Mouse (Mus musculus) limb, embryonic 11.5 days (tissue): ENCODE results near the gene Tmem45b. TPM values are rescaled to one million over a fixed set of nuclear protein-coding genes. Genes with fewer than 3 reads are reported as not detected.

Experiments
- ATAC-seq: fragments of 200-750 bp; cut with Nextera tagmentation; 2 replicates; pipeline ENCODE4 v1.8.0; 2017; ENCODE audit warnings: low read depth; ENCODE audit not compliant: insufficient number of reproducible peaks, low FRiP score, low TSS enrichment
- DNase-seq: peaks from one replicate; pipeline ENCODE4 v3.0.0-alpha.2; 2015; ENCODE audit warnings: low spot score
- H3K27ac ChIP-seq: fragments of 300-500 bp; sonication (generic); replicated peaks from 2 replicates; pipeline ENCODE4 v1.5.1; 2014; ENCODE audit warnings: low read depth, mild to moderate bottlenecking, low read length
- H3K27me3 ChIP-seq: fragments of 300-500 bp; sonication (generic); 2 replicates; pipeline ENCODE4 v1.6.1; 2014; ENCODE audit warnings: mild to moderate bottlenecking, low read length, mixed read lengths; ENCODE audit not compliant: control insufficient read depth, insufficient read depth
- H3K36me3 ChIP-seq: fragments of 300-500 bp; sonication (generic); 2 replicates; pipeline ENCODE4 v1.6.1; 2014; ENCODE audit warnings: mild to moderate bottlenecking, low read length, moderate library complexity, mixed read lengths; ENCODE audit not compliant: control insufficient read depth, insufficient read depth
- H3K4me1 ChIP-seq: fragments of 300-500 bp; sonication (generic); 2 replicates; pipeline ENCODE4 v1.6.1; 2014; ENCODE audit warnings: low read length, mixed read lengths; ENCODE audit not compliant: control insufficient read depth, insufficient read depth
- H3K4me2 ChIP-seq: fragments of 300-500 bp; sonication (generic); 2 replicates; pipeline ENCODE4 v1.6.1; 2014; ENCODE audit warnings: low read depth, mild to moderate bottlenecking, moderate library complexity; ENCODE audit not compliant: severe bottlenecking
- H3K4me3 ChIP-seq: fragments of 300-500 bp; sonication (generic); 2 replicates; pipeline ENCODE4 v1.5.1; 2014; ENCODE audit warnings: low read depth, low read length
- H3K9ac ChIP-seq: fragments of 300-500 bp; sonication (generic); 2 replicates; pipeline ENCODE4 v1.6.1; 2014; ENCODE audit warnings: mild to moderate bottlenecking, low read length
- H3K9me3 ChIP-seq: fragments of 300-500 bp; sonication (generic); 2 replicates; pipeline ENCODE4 v1.6.1; 2016; ENCODE audit warnings: low read length; ENCODE audit not compliant: control insufficient read depth
- WGBS: fragments of 180-500 bp; shearing (Covaris S2); extraction: QIAGEN DNeasy Blood & Tissue Kit; methylation state at CpG from one replicate; pipeline ENCODE4 v1.1.7; 2014; 5-methylcytosine and 5-hydroxymethylcytosine counted together
- polyA plus RNA-seq: library from polyadenylated mRNA; unstranded; fragments of >200 nt; fragmentation: Nextera tagmentation; extraction: Ambion mirVana; gene quantifications from 2 replicates; pipeline ENCODE4 v1.2.1, GENCODE M21; 2014

The Tmem45b gene
- polyA plus RNA-seq, 1 experiment from 2014 or later: not detected

GRCm38 (mm10) chr9:31386368-31387180 is 77.7 kb downstream of the Tmem45b start:
- Histone ChIP-seq H3K9ac (peak overlapping the region; percentile 81), H3K27me3 (no peaks in the 10 kb centered on the region), H3K27ac (no peak overlapping the region), H3K4me3 (peak overlapping the region; percentile 89), H3K36me3 (peaks cover 2% of the 10 kb centered on the region; the same call in 1 of the 2 replicates), H3K4me2 (peak overlapping the region; percentile 75), H3K4me1 (peaks cover 5% of the 10 kb centered on the region), H3K9me3 (no peaks in the 10 kb centered on the region)
- ATAC-seq (peak; percentile 69; the same call in 1 of the 2 replicates), DNase-seq (no peak)
- 12% methylated on average over 43 of the region's 44 CpGs for WGBS

GRCm38 (mm10) chr9:31385947-31386354 is 78.3 kb downstream of the Tmem45b start, which contains the start of gene Nfrkb:
TSS of gene Nfrkb (plus strand) at chr9:31386192.
- Histone ChIP-seq H3K9me3 (no peaks in the 10 kb centered on the region), H3K4me1 (peaks cover 5% of the 10 kb centered on the region), H3K36me3 (no peaks in the 10 kb centered on the region; the same call in 1 of the 2 replicates), H3K27ac (no peak within 1 kb of the TSS), H3K4me3 (peak within 1 kb of the TSS; percentile 89), H3K27me3 (no peaks in the 10 kb centered on the region), H3K9ac (peak within 1 kb of the TSS; percentile 81), H3K4me2 (peak within 1 kb of the TSS; percentile 75)
- ATAC-seq (peak; percentile 96), DNase-seq (peak; percentile 97)
- under 1% methylated on average over 44 of the region's 46 CpGs for WGBS

- H3K36me3 ChIP-seq: no peaks in the 10 kb centered on the region
- 24% methylated on average over 4 of the region's 4 CpGs for WGBS
These were observed 78.8 kb downstream of the Tmem45b start for GRCm38 (mm10) chr9:31385500-31385869.

GRCm38 (mm10) chr9:31384786-31385499 is 79.3 kb downstream of the Tmem45b start:
- Histone ChIP-seq H3K27ac (no peak overlapping the region), H3K4me3 (no peak overlapping the region), H3K27me3 (no peaks in the 10 kb centered on the region), H3K4me1 (peaks cover 5% of the 10 kb centered on the region), H3K36me3 (no peaks in the 10 kb centered on the region), H3K9me3 (no peaks in the 10 kb centered on the region), H3K4me2 (peak overlapping the region; percentile 75; the same call in 1 of the 2 replicates), H3K9ac (peak overlapping the region; percentile 8; the same call in 1 of the 2 replicates)
- ATAC-seq (no peak), DNase-seq (no peak)
- WGBS: 84% methylated on average over 17 of the region's 17 CpGs

More at GRCm38 (mm10) chr9:31385500-31385869, 78.8 kb downstream of the Tmem45b start:
- no peaks in the 10 kb centered on the region for H3K27me3 ChIP-seq
- H3K9me3 ChIP-seq: no peaks in the 10 kb centered on the region
- no peak overlapping the region for H3K27ac ChIP-seq
- H3K4me3 ChIP-seq: peak overlapping the region; percentile 89
- no peak for DNase-seq
- peak overlapping the region; percentile 81; the same call in 1 of the 2 replicates for H3K9ac ChIP-seq
- ATAC-seq: no peak; the same call in 1 of the 2 replicates
- peak overlapping the region; percentile 75 for H3K4me2 ChIP-seq
- peaks cover 5% of the 10 kb centered on the region for H3K4me1 ChIP-seq

- H3K27ac ChIP-seq: no peak overlapping the region
- no peaks in the 10 kb centered on the region for H3K9me3 ChIP-seq
- no peak for ATAC-seq
- no peak overlapping the region for H3K9ac ChIP-seq
- no peak overlapping the region for H3K4me3 ChIP-seq
- no peaks in the 10 kb centered on the region for H3K27me3 ChIP-seq
- DNase-seq: no peak
- H3K36me3 ChIP-seq: peaks cover 4% of the 10 kb centered on the region; the same call in 1 of the 2 replicates
- no peaks in the 10 kb centered on the region for H3K4me1 ChIP-seq
- H3K4me2 ChIP-seq: no peak overlapping the region
These were observed 87.6 kb downstream of the Tmem45b start for GRCm38 (mm10) chr9:31376661-31377060.

Other genes starting within 250 kb of the Tmem45b start
- 6.2 and 7.7 TPM in 2 replicates for gene Prdm10, start 183.9 kb downstream of the Tmem45b start, polyA plus RNA-seq
- gene Nfrkb, start 78.3 kb downstream of the Tmem45b start, polyA plus RNA-seq: 19.8 and 22.2 TPM in 2 replicates